Mouse (Mus musculus) adrenal gland, adult 10 weeks (tissue): ENCODE measurements around the gene Gadd45g. TPM values are rescaled to one million over a fixed set of nuclear protein-coding genes. Genes with fewer than 3 reads are reported as not detected.

Experiments
- polyA plus RNA-seq: library from polyadenylated mRNA; stranded (reverse); fragments of 350-450 nt; fragmentation: Illumina TruSeq; extraction: RNeasy Lipid Tissue Mini Kit (QIAGEN cat#74804); gene quantifications from one replicate; pipeline ENCODE4 v1.2.3, GENCODE M21; 2014; ENCODE audit warnings: low read depth, low replicate concordance

The Gadd45g gene
- not detected for polyA plus RNA-seq

DNA sequence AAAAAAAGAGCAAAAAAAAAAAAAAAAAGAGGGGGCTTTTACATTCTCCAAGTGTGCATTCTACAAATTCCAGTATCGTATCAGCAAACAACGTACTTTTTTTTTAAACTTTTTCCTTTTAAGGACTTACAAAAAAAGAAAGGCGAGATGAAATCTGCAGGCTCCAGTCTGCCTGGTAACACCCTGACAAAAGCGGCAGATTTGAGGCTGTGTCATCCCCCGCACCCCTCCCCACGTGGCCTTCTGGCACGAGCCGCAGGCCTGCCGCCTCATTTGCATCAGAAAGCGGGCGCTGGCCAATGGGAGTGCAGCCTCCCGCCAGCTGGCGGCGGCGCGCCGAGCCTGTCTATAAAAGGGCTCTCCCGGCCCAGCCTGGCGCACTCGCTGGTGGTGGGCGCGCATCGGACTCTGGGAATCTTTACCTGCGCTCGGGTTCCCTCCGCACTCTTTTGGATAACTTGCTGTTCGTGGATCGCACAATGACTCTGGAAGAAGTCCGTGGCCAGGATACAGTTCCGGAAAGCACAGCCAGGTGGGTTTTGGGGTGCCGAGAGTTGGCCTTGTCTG lies at the start of gene Gadd45g:
Gene Gadd45g (plus strand): TSS at position 378 of the 567 bp plus-strand sequence.

Other genes with a start within 250 kb of the Gadd45g start
- 48.1 TPM for gene Cks2, start 201.4 kb upstream of the Gadd45g start, polyA plus RNA-seq
- 10.6 TPM for gene Secisbp2, start 195.0 kb upstream of the Gadd45g start, polyA plus RNA-seq
- 2.2 TPM for gene Sema4d, start 52.9 kb upstream of the Gadd45g start, polyA plus RNA-seq